Mouse (Mus musculus): ENCODE data around the gene Gm20388.

Gm20388 gene

DNA sequence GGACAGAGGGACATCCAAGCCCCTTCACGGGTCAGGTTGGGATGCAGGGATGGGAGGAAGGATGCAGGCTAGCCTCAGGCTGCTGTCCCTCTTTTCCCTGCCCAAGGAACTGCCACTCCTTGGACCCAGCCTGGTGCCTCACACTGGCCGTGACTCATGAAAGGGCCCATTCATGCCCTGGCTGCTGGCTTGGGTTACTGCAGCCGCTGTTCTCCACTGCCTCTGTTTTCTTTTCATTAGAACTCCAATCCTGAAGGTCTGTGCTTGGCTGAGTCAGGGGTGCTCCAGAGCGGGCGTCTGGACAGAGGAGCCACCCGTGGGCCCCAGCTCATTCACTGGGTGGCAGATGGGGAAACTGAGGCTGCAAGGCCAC lies 2314.0 kb downstream of the Gm20388 start:
- DNase-seq: no peak

DNA sequence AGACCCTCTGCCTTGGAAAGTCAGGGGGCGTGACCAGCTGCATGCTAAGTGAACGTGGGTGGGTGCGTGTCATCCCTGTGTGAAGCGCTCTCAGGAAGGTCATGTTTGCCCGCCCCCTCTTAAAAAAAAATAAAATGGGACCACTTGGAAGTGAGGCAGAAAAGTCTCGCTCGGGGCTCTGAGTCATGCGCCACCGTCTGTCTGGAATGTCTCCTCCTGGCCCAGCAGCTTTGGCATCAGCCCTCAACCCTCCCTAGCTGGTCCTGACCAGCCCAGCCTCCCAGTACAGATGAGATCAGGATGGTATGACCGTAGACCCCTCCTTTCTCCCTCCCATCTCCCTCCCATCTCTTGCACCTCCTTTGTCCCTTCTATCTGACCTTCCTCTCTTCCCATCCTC lies 2314.8 kb downstream of the Gm20388 start:
- no peak for DNase-seq

DNA sequence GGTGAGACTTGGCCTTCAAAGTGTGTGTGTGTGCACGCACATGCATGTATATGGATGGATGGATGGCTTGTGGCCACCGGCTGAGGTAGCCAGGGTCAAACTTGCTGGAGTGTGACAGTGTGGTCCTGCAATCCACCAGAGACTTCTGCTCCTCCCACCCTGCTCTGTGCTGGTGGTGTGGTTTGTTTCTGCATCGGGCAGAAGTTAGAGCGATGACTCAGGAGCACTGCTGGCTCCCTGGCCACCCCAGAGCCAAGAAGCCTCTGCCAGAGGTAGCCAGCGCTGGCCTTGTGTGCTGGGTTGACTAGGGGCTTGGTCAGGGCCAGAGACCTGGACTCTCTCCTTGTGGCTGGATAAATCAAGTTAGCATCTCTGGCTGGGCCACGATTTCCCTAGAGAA lies 2316.7 kb downstream of the Gm20388 start:
- DNase-seq: no peak

DNA sequence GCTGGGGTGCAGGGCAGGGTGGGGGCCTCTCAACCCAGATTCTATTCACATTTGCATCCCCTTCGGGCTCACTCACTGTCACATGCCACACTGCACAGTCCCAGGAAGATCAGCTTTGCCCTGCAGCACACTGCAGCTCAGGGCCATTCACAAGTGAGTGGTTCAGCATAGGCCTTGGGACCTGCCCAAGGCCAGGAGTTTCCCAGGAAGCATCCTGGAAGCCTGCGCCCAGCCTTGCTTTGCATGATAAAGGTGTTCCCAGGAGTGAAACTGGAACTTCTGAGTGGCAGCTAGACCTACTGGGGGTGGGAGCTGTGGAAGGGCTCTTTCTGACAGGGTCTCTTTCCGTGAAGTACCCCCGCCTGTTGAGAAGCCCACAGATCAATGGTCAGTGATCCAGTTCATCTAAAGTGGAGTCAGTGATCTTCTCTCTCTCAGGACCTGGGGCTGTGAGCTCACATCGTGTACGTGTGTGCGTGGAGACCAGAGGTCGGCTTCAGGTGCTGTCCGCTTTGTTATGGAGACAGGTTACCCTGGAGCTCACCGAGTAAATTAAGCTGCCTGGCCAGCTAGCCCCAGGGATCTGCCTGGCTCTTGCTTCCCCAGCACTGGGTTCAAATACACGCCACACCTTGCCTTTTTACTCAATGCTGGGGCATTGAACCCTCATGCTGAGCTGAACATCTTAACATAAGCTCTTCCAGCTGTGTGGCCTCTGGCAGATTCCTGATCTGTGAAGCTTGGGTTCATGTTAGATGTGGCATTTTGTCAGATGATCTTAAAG lies 2318.3 kb downstream of the Gm20388 start:
- no peak for DNase-seq

DNA sequence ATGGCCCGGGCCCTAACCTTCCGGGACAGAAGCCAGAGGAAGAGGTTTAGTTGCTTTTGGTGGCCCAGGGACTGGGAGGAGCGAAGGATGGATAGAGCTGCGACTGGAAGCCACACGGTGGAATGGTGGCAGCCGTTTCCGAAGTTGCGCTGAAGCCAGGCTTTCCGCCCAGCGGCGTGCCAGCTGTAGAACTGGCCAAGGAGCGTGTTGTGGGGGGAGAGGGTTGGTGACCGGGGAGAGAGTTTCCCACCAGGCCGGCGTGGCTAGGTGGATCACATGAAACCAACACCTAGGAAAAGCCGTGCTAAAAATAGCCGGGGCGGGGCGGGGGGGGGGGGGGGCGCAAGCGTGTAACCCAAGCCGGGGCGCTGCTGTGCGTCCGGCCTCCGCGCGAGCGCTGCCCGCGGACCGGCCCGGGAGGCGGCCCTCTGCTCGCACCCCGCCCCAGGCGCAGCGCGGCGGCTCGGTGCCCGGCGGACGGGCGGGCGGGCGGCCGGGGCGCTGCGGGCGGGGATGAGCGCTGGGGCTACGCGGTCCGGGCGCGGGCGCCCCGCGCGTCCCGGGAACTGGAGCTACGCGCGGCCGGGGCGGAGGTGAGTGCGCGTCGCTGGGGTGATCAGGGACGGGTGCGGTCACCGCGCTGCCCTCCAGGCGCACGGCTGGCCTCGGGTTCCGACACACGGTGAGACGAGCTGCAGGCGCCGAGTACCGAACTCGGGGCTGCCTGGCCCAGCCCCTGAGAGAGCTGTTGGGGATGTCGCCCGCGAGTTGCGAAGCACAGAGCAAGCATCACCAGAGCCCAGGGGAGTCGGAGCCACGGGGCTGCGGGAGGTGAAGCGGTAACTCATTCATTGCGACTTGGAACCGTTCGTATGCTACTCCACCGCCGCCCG lies 2319.4 kb downstream of the Gm20388 start:
- no peak for DNase-seq

DNA sequence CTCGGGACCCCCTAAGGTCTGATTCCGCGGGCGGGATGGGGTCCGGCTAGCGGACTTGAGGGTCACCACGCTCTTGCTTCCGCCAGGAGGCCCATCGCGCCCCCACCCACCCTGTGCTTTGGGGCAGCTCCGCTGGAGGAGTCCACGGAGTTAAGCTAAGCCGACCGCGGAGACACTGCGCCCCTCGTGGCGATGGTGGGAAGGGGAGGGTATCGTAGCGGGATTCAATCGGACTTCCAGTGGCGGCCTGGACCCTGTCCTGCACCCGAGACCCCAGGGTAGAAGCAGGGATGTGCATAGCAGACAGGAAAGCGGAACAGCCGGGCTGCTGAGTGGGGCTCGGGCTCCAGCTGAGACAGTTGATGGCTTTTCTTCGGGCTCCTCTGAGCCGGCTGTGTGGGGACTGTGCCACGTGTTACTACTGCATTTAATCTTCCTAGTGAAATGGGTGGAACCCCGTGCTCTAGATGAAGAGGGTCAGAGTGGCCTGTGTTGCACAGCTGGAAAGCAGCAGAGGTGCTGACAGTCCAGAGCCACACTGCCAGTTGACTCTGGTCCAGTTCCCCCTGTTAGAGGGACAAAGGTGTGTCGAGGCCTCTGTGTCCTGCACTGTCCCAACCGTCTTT lies 2320.2 kb downstream of the Gm20388 start:
- peak; percentile 9 to 19 for DNase-seq

DNA sequence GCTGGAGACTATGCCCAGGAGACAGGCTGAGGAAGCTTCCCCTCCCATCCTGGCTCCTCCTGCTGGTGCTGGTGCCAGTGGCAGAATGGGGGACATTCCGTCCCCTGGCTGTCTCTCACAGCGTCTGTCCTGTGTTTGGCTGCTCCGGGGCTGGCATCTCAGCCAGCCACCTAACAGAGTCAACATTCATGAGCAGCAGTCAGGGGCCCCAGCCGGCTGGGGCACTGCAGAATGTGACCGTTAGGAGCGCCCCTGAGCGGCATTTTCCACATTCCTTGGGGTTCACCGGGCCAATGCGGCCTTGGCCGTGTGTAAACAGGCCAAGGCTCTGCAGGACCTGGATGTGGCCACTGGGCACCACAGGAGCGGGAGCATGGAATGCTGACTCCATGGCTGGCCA lies 2323.4 kb downstream of the Gm20388 start:
- DNase-seq: no peak

DNA sequence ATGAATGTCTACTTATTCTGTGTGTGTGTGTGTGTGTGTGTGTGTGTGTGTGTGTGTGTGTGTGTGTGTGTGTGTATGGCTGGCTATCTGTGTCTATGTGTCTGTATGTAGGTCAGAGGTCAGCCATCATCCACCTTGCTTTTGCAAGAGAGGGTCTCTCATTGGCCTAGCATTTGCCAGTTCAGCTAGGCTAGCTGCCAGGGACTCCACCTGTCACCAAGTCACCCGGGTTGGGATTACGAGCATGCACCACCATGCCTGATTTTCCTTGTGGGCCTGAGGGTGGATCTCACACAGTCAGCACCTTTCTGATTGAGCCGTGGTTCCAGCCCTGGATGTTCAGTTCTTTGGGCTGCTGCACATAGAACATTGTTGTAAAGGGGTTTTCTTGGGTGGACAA lies 2325.9 kb downstream of the Gm20388 start:
- no peak for DNase-seq

DNA sequence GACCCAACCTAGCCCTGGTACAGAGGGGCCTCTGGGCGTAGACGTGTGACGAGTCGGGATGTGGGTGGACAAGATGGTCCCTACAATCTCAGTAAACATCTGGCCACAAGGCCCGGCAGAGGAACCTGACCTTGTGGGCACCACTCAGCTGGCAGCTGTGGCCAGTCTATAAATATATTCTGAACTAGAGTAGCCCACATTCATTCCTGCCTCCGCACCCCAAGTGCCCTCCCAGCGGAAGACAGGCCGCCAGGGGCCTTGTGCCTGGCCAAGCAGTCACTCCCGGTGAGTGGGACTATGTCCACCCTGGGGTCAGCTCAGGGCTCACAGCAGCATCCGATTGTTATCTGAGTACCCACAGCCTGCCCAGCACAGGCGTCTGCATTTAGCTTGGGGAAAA lies 2327.6 kb downstream of the Gm20388 start:
- no peak for DNase-seq

DNA sequence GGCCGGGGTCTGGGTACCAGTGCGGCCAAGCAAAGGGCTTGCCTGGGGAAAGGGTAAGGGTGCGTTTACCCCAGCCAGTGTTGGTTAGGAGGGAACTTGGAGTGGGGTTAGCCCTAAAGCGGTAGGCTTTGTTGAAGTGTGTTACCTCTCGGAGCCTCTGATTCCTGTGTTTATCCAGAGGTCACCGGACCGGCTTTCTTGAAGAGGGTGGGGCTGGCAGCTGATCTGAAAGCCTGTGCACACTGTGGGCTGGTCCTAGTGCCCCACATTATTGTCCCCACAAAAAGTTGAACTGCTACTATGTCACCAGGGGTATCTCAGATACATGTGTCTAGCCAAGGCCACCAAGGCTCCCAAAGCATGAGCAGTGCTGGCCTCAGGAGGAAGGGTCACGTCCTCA lies 2328.1 kb downstream of the Gm20388 start:
- DNase-seq: no peak

DNA sequence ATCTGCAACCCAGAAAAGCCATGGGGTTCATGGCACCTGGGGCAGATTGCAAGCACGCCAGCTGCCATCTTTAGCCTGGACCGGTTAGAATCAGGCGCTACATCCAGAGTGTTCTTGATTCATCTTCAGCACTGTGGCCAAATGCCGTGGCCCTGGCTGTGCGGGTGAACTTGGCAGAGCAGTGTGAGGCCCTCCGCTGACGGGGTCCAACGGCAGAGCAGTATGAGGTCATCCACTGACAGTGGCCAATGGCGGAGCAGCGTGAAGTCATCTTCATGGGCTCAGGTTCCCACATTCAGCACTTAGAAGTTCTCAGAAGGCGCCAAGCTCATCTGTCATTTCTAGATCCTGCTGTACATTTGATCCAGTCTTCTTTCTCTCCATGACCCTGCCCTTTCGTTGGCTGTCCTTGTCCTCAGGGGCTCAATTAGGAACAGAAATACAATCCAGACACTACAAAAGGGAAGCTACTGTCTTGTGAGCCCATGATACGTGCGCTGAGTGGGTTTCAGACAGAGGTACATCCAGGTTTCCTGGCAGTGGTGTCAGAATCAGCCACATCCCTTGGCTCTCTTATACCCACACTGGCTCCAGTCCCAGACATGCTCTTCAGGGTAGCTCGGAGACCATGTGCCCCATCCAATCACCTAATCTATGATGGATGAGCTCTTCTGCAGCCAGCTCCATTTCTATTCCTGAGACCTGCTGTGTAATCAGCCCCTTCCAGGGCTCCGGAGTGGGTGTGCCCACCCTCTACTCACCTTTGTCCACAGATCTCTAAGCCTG lies 2329.8 kb downstream of the Gm20388 start:
- no peak for DNase-seq

DNA sequence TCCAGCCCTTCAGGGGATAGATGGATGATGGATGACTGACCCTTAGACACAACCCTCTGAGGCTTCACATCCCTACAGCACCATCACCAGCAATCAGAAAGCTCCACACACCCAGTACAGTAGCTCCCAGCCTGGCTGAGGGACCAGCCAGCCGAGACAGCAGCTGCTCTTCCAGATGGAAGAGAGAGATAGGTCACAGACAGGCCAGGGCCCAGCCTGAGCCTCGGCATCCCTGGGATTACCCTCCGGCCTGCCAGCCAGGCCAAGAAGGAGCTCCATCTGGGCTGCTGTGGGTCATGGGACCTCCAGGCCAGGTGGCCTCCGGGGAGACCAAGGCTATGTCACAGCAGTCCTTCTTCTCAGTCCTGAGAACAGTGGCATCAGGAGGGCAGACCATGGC lies 2332.7 kb downstream of the Gm20388 start:
- no peak for DNase-seq

DNA sequence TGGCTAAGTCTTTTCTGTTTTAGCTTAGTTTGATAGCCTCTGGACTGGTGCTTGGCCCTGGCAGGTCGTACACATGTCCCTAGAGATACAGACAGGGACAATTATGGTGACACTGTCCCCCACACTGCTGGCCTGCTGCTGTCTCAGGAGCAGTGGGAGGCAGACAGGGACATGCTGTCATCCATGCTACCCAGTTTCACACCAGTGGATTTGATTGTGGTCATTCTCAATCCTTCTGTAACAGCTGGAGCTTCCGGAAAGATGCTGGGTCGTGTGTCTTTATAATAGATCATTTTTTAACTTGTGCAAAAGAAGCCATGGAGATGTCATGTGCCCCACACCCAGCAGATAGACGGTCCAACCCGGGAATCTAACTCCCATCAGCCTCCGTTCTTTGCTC lies 2334.5 kb downstream of the Gm20388 start:
- DNase-seq: no peak

DNA sequence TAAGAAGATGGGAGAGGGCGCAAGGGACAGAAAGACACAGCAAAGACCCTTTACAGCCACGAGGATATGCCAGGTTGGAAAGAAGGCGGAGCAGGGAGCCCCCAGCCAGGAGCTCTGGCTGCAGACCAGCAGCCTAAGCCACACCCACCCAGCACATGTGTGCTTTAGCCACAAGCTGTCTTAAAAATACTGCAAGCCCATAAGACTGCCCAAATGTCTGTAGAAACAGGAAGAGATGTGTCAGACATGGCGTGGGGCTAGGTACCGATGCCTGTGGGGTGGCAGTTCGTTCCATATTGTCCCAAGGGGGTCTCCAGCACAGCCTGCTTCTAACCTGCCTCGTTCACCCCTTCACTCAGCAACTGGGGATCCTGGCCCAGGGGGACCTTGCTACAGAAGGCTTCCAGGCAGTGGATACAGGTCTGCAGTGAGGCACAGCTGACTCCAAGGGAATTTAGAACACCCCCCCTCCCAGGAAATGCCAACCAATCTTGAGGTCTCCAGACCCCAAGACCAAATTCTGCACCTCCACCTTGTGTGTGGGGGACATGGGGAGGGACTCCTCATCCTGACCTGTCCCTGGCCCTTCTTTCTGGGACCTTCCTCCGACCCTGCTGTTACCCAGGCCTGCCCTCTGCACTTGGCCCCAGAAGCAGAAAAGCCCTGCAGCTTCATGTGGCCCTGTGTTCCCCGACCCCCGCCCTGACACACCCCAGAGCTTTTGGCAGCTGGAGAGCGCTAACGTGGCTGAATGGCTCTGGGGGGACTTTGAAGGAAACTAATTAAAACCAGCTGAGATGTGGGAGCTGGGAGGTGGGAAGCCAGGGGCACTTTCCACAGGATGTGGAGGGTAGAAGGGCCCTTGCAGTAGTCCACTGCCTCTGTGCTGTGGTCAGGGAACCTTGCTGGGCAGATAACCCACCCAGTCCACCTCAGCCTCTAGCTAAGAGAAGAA lies 2335.9 kb downstream of the Gm20388 start:
- no peak for DNase-seq

DNA sequence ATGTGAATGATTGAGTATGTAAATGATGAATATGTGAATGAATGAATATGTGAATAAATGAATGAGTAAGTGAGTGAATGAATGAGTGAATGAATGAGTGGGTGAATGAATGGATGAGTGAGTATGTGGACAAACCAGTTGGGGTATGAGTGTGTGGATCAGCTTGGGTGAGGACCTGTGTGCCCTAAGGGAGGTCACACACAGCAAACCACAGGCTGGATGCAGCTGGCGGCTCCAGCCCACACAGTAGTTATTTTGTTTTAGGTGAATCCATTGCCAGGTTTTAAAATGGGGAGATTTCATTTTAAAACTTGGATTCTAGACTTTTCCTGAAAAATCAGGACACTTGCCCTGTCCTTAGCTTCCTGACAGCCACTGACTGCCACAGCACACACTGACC lies 2341.1 kb downstream of the Gm20388 start:
- no peak for DNase-seq

DNA sequence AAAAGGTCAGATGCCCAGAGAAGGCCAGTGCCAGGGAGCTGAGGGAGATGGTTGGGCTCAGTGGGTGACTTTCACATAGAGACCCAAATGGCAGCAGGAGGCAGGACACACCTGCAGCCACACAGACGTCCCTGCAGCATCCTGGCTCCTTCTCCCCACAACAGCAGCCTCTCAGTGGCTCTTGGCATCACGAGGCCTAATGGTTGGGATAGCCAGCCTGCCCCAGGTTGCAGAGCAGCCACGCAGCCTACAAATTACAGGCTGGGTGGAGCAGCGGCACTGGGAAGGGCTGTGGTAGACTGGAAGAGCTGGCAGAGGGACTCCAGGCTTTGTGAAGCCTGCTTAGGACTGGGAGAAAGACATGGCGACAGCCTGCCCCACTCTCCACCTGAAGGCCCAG lies 2341.7 kb downstream of the Gm20388 start:
- no peak for DNase-seq

DNA sequence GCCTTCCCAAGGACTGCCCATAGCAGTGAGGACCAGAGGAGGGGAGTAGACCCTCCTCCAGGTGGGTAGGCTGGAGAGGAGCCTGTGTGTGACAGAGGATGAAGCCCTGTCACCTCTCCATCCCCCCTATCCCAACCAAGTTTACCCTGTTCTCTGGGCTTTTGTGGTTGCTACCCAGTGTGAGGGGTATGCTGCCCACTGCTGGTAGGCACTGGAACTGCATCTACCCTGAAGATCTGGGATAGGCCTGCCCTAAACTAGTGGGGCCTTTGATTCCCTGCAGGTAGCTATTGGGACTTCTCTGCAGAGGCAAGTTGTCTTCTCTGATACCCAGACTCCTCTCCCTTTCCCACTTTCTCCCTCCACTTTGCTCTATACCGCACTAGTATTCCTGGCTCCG lies 2348.7 kb downstream of the Gm20388 start:
- no peak for DNase-seq

DNA sequence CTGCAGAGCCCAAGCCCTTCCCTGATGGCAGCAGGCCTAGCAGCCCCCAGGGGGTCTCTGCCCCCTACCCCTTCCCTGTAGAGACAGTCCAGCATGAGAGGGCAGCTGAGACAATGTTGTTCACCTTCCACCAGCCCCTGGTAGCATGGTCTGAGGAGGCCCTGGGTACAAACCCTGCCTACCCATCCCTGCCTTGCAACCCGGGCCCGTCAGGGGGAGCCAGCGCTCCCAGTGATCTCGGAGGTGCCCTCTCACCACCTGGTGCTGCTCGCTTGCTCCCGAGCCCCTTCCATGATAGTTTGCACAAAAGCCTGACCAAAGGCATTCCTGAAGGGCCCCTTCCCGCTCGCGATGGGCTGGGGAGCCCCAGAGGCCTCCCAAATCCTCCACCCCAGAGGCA lies 2350.1 kb downstream of the Gm20388 start:
- DNase-seq: no peak

DNA sequence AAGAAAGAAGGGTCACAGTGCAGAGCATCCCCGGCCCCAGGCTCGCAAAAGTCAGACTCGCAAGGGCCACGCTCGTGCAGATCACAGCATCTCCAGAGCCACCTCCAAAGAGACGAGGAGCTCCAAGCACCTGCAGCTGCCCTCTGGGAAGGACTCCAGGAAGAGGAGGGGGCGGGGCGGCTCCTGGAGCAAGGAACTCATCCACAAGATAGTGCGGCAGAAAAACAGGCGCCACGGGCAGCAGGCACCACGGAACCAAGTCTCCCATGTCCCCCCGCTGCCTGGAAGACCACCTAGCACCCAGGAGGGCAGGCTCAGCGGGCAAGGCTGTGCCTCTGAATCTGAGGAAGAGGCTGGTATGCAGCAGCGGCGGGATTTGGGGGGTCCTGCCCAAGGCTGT lies 2352.2 kb downstream of the Gm20388 start:
- no peak for DNase-seq

DNA sequence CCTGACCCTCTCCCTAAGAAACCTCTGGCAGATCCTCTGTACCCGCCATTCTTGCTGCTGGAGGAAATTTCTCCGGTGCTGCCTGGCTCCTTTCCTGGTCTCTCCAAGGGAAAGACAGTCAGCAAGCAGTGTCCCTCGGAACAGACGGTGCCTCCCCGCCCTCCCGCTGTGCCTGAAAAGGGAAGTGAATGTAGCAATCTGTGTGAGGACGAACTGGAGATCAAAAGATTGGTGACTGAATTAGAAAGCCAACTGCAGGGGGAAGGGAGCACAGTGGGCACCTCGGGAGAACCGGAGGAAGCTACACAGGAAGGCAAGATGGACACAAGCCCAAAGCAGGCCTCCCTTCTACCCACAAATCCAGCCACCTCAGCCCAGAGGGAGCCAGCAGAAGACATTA lies 2353.6 kb downstream of the Gm20388 start:
- DNase-seq: no peak

DNA sequence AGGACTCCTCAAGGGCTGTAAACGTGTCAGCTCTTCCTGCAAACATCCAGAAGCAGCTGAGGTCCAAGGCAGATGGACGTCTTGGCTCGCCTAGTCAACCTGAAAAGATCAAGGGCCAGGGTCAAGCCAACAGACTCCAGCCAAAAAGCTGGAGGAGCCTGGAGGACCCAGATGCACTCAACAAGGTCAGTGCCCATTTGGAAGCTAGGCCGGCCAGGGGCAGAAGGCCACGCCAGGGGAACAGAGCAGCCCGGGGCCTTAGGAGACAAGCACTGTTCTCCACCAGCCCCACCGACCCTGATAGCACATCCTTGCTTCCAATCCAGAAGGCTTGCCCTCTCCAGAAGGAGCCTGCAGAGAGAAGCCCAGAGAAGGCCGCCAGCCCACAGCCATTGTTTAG lies 2354.9 kb downstream of the Gm20388 start:
- no peak for DNase-seq

DNA sequence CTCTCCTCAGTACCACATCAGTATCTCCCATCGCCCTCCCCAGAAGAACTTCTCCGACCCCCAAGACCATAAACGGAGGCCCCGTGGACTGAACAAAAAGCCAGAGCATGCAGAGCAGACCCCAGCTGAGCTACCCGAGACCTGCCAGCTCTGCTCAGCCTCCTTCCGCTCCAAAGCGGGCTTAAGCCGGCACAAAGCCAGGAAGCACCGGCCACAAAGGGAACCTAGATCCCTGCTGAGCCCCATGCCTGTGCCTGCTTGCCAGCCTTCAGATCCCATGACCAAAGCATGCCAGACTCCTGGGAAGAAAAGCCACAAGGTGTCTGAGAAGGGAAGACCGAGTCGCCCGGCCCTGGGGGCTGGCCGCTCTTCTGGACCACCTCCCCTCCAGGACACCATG lies 2356.2 kb downstream of the Gm20388 start:
- no peak for DNase-seq
